Mouse (Mus musculus) B cell, adult 2 months (primary cell): ENCODE data around the gene Abl1.

Experiments
- DNase-seq, 2 experiments: peaks; one replicate each; pipeline ENCODE4 v3.0.0; 2022

Gene Abl1

GRCm38 (mm10) chr2:31689045-31689444 is 869 bp downstream of the Abl1 start:
- DNase-seq = no peak

- DNase-seq = no peak
Observed at GRCm38 (mm10) chr2:31690063-31690462, 1.9 kb downstream of the Abl1 start.

GRCm38 (mm10) chr2:31698209-31698608 is 10.0 kb downstream of the Abl1 start:
- peak in 1 of 2 experiments; percentile 10 for DNase-seq

GRCm38 (mm10) chr2:31700545-31701446 is 12.6 kb downstream of the Abl1 start:
- DNase-seq = no peak

- DNase-seq = no peak
Observed at GRCm38 (mm10) chr2:31703226-31703625, 15.1 kb downstream of the Abl1 start.

GRCm38 (mm10) chr2:31705914-31706313 is 17.7 kb downstream of the Abl1 start:
- no peak for DNase-seq

- no peak for DNase-seq
Observed at GRCm38 (mm10) chr2:31706531-31706930, 18.4 kb downstream of the Abl1 start.

- no peak for DNase-seq
Observed at GRCm38 (mm10) chr2:31712716-31713115, 24.5 kb downstream of the Abl1 start.

- DNase-seq = no peak
Observed at GRCm38 (mm10) chr2:31713813-31714212, 25.6 kb downstream of the Abl1 start.

- DNase-seq = no peak
Observed at GRCm38 (mm10) chr2:31714780-31715179, 26.6 kb downstream of the Abl1 start.

GRCm38 (mm10) chr2:31715985-31716384 is 27.8 kb downstream of the Abl1 start:
- no peak for DNase-seq

GRCm38 (mm10) chr2:31719202-31719880 is 31.2 kb downstream of the Abl1 start:
- DNase-seq = no peak

GRCm38 (mm10) chr2:31719944-31720343 is 31.8 kb downstream of the Abl1 start:
- no peak for DNase-seq

GRCm38 (mm10) chr2:31720783-31721182 is 32.6 kb downstream of the Abl1 start:
- DNase-seq = peak; percentile 15 to 32

- no peak for DNase-seq
Observed at GRCm38 (mm10) chr2:31724730-31725490, 36.7 kb downstream of the Abl1 start.

GRCm38 (mm10) chr2:31727576-31728277 is 39.6 kb downstream of the Abl1 start:
- DNase-seq = no peak

GRCm38 (mm10) chr2:31730640-31731039 is 42.5 kb downstream of the Abl1 start:
- no peak for DNase-seq

GRCm38 (mm10) chr2:31732497-31732896 is 44.3 kb downstream of the Abl1 start:
- DNase-seq = no peak

GRCm38 (mm10) chr2:31733558-31733957 is 45.4 kb downstream of the Abl1 start:
- DNase-seq = no peak

GRCm38 (mm10) chr2:31739041-31739440 is 50.9 kb downstream of the Abl1 start:
- DNase-seq = no peak

- no peak for DNase-seq
Observed at GRCm38 (mm10) chr2:31741728-31742127, 53.6 kb downstream of the Abl1 start.

- DNase-seq = no peak
Observed at GRCm38 (mm10) chr2:31742134-31742533, 54.0 kb downstream of the Abl1 start.
